Mouse (Mus musculus) kidney, adult 2 months (tissue): ENCODE data around the gene Bhlha15.

ENCODE experiments used
- CTCF ChIP-seq: fragments of 200-500 bp; conservative IDR thresholded peaks from 2 replicates; pipeline ENCODE4 v1.5.1; 2011; ENCODE audit warnings: low read depth, mild to moderate bottlenecking, control low read depth, low read length, moderate library complexity, mixed read lengths; ENCODE audit not compliant: insufficient read depth, insufficient read length
- POLR2A ChIP-seq: fragments of 200-500 bp; IDR thresholded peaks from one replicate; pipeline ENCODE4 v1.6.1; 2011; ENCODE audit warnings: low read depth, low read length, control low read depth

- no peak for TF ChIP-seq POLR2A
- peak; percentile 23; the same call in 1 of the 2 replicates for TF ChIP-seq CTCF
Measured at GRCm38 (mm10) chr5:144202430-144202829, 12.3 kb downstream of the Bhlha15 start.
